Mouse (Mus musculus) brain, embryonic 14.5 days (tissue): ENCODE data around the gene Pcbp3.

ENCODE experiments used
- CTCF ChIP-seq: fragments of 200-500 bp; IDR thresholded peaks from 2 replicates; pipeline ENCODE4 v1.5.1; 2012; ENCODE audit warnings: inconsistent platforms, mild to moderate bottlenecking, moderate library complexity, borderline replicate concordance; ENCODE audit not compliant: insufficient read depth, insufficient read length; ENCODE audit errors: extremely low read depth
- POLR2A ChIP-seq: fragments of 200-500 bp; IDR thresholded peaks from 2 replicates; pipeline ENCODE4 v1.6.1; 2012; ENCODE audit warnings: mild to moderate bottlenecking, inconsistent platforms, borderline replicate concordance; ENCODE audit not compliant: poor library complexity, insufficient read depth, insufficient read length, severe bottlenecking; ENCODE audit errors: extremely low read depth

DNA sequence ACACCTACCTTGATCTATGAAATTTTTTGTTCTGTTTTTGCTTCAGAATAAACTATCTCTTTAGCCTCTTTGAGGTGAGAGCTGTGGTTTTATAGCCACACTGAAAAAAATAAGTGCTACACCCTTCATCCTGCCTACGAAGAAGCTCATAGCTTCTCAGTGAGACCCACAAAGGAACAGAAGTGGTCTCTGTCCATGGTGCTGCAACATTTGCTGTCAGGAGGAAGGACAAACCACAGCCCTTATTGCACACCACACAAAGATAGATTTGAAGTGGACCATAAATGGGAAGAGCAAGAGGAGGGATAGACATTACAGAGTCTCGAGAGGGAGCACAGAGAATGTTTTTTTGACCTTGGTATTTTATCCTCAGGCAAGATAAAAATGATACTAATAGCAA, 16.4 kb upstream of the Pcbp3 start:
- TF ChIP-seq CTCF (no peak), POLR2A (no peak)
